Mouse (Mus musculus) CH12.LX (cell line): ENCODE measurements around the gene Slx4ip. TPM values are rescaled to one million over a fixed set of nuclear protein-coding genes. Genes with fewer than 3 reads are reported as not detected.

Experiments
- DNase-seq: peaks from one replicate; pipeline ENCODE4 v3.0.0-alpha.2; 2013; ENCODE audit errors: extremely low read depth
- H3K27ac ChIP-seq: 2 replicates; pipeline ENCODE4 v1.5.1; 2012; ENCODE audit warnings: low read depth, mild to moderate bottlenecking, control low read depth, moderate library complexity; ENCODE audit not compliant: insufficient read depth
- H3K27me3 ChIP-seq: replicated peaks from 2 replicates; pipeline ENCODE3; 2012; ENCODE audit warnings: inconsistent platforms
- H3K36me3 ChIP-seq, 2 experiments: replicated peaks in 1 of 2; 2 replicates each; pipeline versions ENCODE3 to v1.6.1; 2012; ENCODE audit warnings: inconsistent platforms in 1 of 2, low read length in 1 of 2, mild to moderate bottlenecking in 1 of 2, mixed read lengths in 1 of 2, moderate library complexity in 1 of 2; ENCODE audit not compliant: control insufficient read depth in 1 of 2, insufficient read depth in 1 of 2
- H3K4me1 ChIP-seq, 2 experiments: 2 replicates each; pipeline ENCODE4 v1.6.1; 2012; ENCODE audit warnings: inconsistent platforms in 1 of 2, moderate library complexity in 1 of 2; ENCODE audit not compliant: insufficient read depth in 2 of 2, control insufficient read depth in 1 of 2
- H3K4me2 ChIP-seq: 2 replicates; pipeline ENCODE4 v1.6.1; 2012; ENCODE audit warnings: low read depth, mild to moderate bottlenecking, control low read depth; ENCODE audit not compliant: poor library complexity, insufficient read depth, severe bottlenecking
- H3K4me3 ChIP-seq, 3 experiments: fragments of 150-350 bp in 1 of 3; sonication (generic) in 1 of 3; replicated peaks in 1 of 3; 2 replicates each; pipeline versions ENCODE3 to v1.5.1; 2011 to 2012; ENCODE audit warnings: low read depth in 2 of 3, low read length in 2 of 3, mild to moderate bottlenecking in 2 of 3, moderate library complexity in 2 of 3, control low read depth in 1 of 3, improper control_type of control experiment in 1 of 3, inconsistent platforms in 1 of 3, mixed read lengths in 1 of 3; ENCODE audit not compliant: poor library complexity in 1 of 3
- H3K79me2 ChIP-seq: replicated peaks from 2 replicates; pipeline ENCODE4 v1.6.1; 2012; ENCODE audit warnings: mild to moderate bottlenecking, moderate library complexity; ENCODE audit not compliant: control insufficient read depth, poor library complexity, insufficient read depth, severe bottlenecking; ENCODE audit errors: extremely low read depth
- H3K9ac ChIP-seq: 2 replicates; pipeline ENCODE4 v1.6.1; 2012; ENCODE audit warnings: low read depth, mild to moderate bottlenecking, control low read depth, moderate library complexity; ENCODE audit not compliant: insufficient read depth
- H3K9me3 ChIP-seq: replicated peaks from 2 replicates; pipeline ENCODE3; 2012; ENCODE audit warnings: low read length, inconsistent platforms, mixed read lengths
- BHLHE40 ChIP-seq: IDR thresholded peaks from 2 replicates; pipeline ENCODE4 v1.6.1; 2011; ENCODE audit warnings: mild to moderate bottlenecking, low read depth, low read length, improper control_type of control experiment
- CHD1 ChIP-seq: IDR thresholded peaks from 2 replicates; pipeline ENCODE4 v1.6.1; 2012; ENCODE audit warnings: low read depth, low read length, improper control_type of control experiment, inconsistent platforms
- CHD2 ChIP-seq: IDR thresholded peaks from 2 replicates; pipeline ENCODE4 v1.6.1; 2011; ENCODE audit warnings: low read length, improper control_type of control experiment
- E2F4 ChIP-seq: IDR thresholded peaks from 2 replicates; pipeline ENCODE4 v1.6.1; 2011; ENCODE audit warnings: low read depth, low read length, improper control_type of control experiment; ENCODE audit not compliant: insufficient replicate concordance
- ELF1 ChIP-seq: IDR thresholded peaks from 2 replicates; pipeline ENCODE4 v1.6.1; 2014; ENCODE audit warnings: low read depth, mild to moderate bottlenecking, inconsistent platforms, low read length, improper control_type of control experiment
- ETS1 ChIP-seq: conservative IDR thresholded peaks from 2 replicates; pipeline ENCODE4 v1.6.1; 2012; ENCODE audit warnings: low read depth, mild to moderate bottlenecking, inconsistent platforms, low read length, improper control_type of control experiment, moderate library complexity
- IRF4 ChIP-seq: IDR thresholded peaks from 2 replicates; pipeline ENCODE4 v1.6.1; 2014; ENCODE audit warnings: low read depth, mild to moderate bottlenecking, inconsistent platforms, low read length, improper control_type of control experiment
- MAFK ChIP-seq: IDR thresholded peaks from 2 replicates; pipeline ENCODE4 v1.6.1; 2011; ENCODE audit warnings: low read length, improper control_type of control experiment; ENCODE audit not compliant: insufficient replicate concordance
- MAX ChIP-seq: IDR thresholded peaks from 2 replicates; pipeline ENCODE4 v1.6.1; 2011; ENCODE audit warnings: low read length, improper control_type of control experiment
- MXI1 ChIP-seq: IDR thresholded peaks from 2 replicates; pipeline ENCODE4 v1.6.1; 2011; ENCODE audit warnings: mild to moderate bottlenecking, low read depth, low read length, improper control_type of control experiment
- NELFE ChIP-seq: IDR thresholded peaks from 2 replicates; pipeline ENCODE4 v1.6.1; 2011; ENCODE audit warnings: low read depth, low read length, improper control_type of control experiment
- NRF1 ChIP-seq: IDR thresholded peaks from 2 replicates; pipeline ENCODE4 v1.6.1; 2014; ENCODE audit warnings: low read depth, mild to moderate bottlenecking, inconsistent platforms, low read length, improper control_type of control experiment, moderate library complexity
- PAX5 ChIP-seq: IDR thresholded peaks from 2 replicates; pipeline ENCODE4 v1.6.1; 2012; ENCODE audit warnings: low read length, inconsistent platforms, mixed read lengths
- POLR2A ChIP-seq: IDR thresholded peaks from 2 replicates; pipeline ENCODE4 v1.6.1; 2011; ENCODE audit warnings: low read depth, mild to moderate bottlenecking, improper control_type of control experiment, low read length
- POLR2AphosphoS2 ChIP-seq: IDR thresholded peaks from 2 replicates; pipeline ENCODE4 v1.6.1; 2011; ENCODE audit warnings: low read depth, low read length, improper control_type of control experiment
- RAD21 ChIP-seq: IDR thresholded peaks from 2 replicates; pipeline ENCODE4 v1.6.1; 2011; ENCODE audit warnings: low read depth, mild to moderate bottlenecking, low read length, improper control_type of control experiment, moderate library complexity
- SIN3A ChIP-seq: IDR thresholded peaks from 2 replicates; pipeline ENCODE4 v1.6.1; 2012; ENCODE audit warnings: low read length, improper control_type of control experiment, inconsistent platforms
- SMC3 ChIP-seq: IDR thresholded peaks from 2 replicates; pipeline ENCODE4 v1.6.1; 2011; ENCODE audit warnings: low read depth, low read length, improper control_type of control experiment
- TBP ChIP-seq: conservative IDR thresholded peaks from 2 replicates; pipeline ENCODE4 v1.6.1; 2011; ENCODE audit warnings: low read depth, low read length, improper control_type of control experiment
- TCF12 ChIP-seq: IDR thresholded peaks from 2 replicates; pipeline ENCODE4 v1.6.1; 2014; ENCODE audit warnings: low read depth, mild to moderate bottlenecking, inconsistent platforms, low read length, improper control_type of control experiment
- UBTF ChIP-seq: IDR thresholded peaks from 2 replicates; pipeline ENCODE4 v1.6.1; 2012; ENCODE audit warnings: low read depth, mild to moderate bottlenecking, inconsistent platforms, low read length, improper control_type of control experiment, moderate library complexity
- USF1 ChIP-seq: IDR thresholded peaks from 2 replicates; pipeline ENCODE4 v1.6.1; 2014; ENCODE audit warnings: low read depth, mild to moderate bottlenecking, inconsistent platforms, low read length, improper control_type of control experiment
- USF2 ChIP-seq: conservative IDR thresholded peaks from 2 replicates; pipeline ENCODE4 v1.6.1; 2011; ENCODE audit warnings: low read depth, low read length, improper control_type of control experiment
- ZC3H11A ChIP-seq: IDR thresholded peaks from 2 replicates; pipeline ENCODE4 v1.6.1; 2012; ENCODE audit warnings: low read depth, mild to moderate bottlenecking, inconsistent platforms, low read length, improper control_type of control experiment
- ZNF384 ChIP-seq: IDR thresholded peaks from 2 replicates; pipeline ENCODE4 v1.6.1; 2012; ENCODE audit warnings: low read depth, low read length, improper control_type of control experiment, inconsistent platforms
- dilution Hi-C: fragments of 300-500 bp; cut with MboI; formaldehyde crosslinking; loops from 2 replicates; pipeline ENCODE4 v1.14.3; 2020; ENCODE audit warnings: low sequenced_read_pairs; ENCODE audit not compliant: extremely low pct_unique_long_range_greater_than_20kb, extremely low pct_ligation_motif_present
- in situ Hi-C: fragments of 300-500 bp; cut with MboI; formaldehyde crosslinking; loops from 3 replicates; pipeline ENCODE4 v1.14.3; 2019; ENCODE audit warnings: low sequenced_read_pairs, low pct_ligation_motif_present, low pct_unique_long_range_greater_than_20kb, mixed read lengths
- polyA plus RNA-seq: library from polyadenylated mRNA; unstranded; fragments of >175 nt; gene quantifications from 2 replicates; pipeline ENCODE4 v1.2.1, GENCODE M21; 2012; ENCODE audit warnings: low read depth; ENCODE audit not compliant: insufficient read length
- total RNA-seq, 2 experiments: library from RNA; depleted of rRNA; stranded (reverse); fragments of 300-350 nt in 1 of 2; fragments of >200 nt in 1 of 2; gene quantifications; 2 replicates each; pipeline ENCODE4 v1.2.3; 2012 to 2014

Gene Slx4ip
- total and polyA plus RNA-seq, 3 experiments = 4.1 to 6.7 (median 4.7) TPM

GRCm38 (mm10) chr2:136936391-136937288 lies 45.6 kb downstream of the Slx4ip start:
- Histone ChIP-seq H3K27me3 (no peaks in the 10 kb centered on the region), H3K79me2 (no peaks in the 10 kb centered on the region), H3K36me3 (peaks cover 0 to 4% of the 10 kb centered on the region in 2 experiments)
- no peak for DNase-seq
- TF ChIP-seq RAD21 (no peak), BHLHE40 (no peak), USF2 (no peak), E2F4 (no peak), ZC3H11A (no peak), CHD1 (no peak), TCF12 (no peak), UBTF (no peak), SMC3 (no peak), POLR2AphosphoS2 (no peak), NELFE (no peak), CHD2 (no peak), MXI1 (no peak), NRF1 (no peak), SIN3A (no peak), POLR2A (no peak), MAFK (no peak)
- TF ChIP-seq, all 38 proteins: peak for 0
- in situ Hi-C loops (no loop called here), dilution Hi-C loops (no loop called here)
- Histone ChIP-seq H3K27ac (no peak overlapping the region), H3K9me3 (no peaks in the 10 kb centered on the region), H3K4me2 (no peak overlapping the region), H3K9ac (no peak overlapping the region), H3K4me1 (peaks cover 0 to 9% of the 10 kb centered on the region in 2 experiments; a peak in 2 of 4 replicates), H3K4me3 (no peak overlapping the region)

- H3K4me1 ChIP-seq = peaks cover 0 to 9% of the 10 kb centered on the region in 2 experiments; a peak in 2 of 4 replicates
- no peak for DNase-seq
- dilution Hi-C loops = no loop called here
- no peak overlapping the region for H3K9ac ChIP-seq
- H3K79me2 ChIP-seq = no peaks in the 10 kb centered on the region
- no peaks in the 10 kb centered on the region for H3K9me3 ChIP-seq
- peaks cover 0 to 2% of the 10 kb centered on the region in 2 experiments for H3K36me3 ChIP-seq
- no peaks in the 10 kb centered on the region for H3K27me3 ChIP-seq
- H3K27ac ChIP-seq = no peak overlapping the region
- TF ChIP-seq TCF12 (no peak), BHLHE40 (no peak), MAX (no peak), ETS1 (no peak), TBP (no peak), ELF1 (no peak), E2F4 (no peak), ZNF384 (no peak), USF2 (no peak), IRF4 (no peak), USF1 (no peak), PAX5 (no peak), MXI1 (no peak), CHD1 (no peak)
- TF ChIP-seq, all 38 proteins: peak for 0
- Histone ChIP-seq H3K4me2 (no peak overlapping the region), H3K4me3 (no peak overlapping the region)
- in situ Hi-C loops = no loop called here
These were observed 47.2 kb downstream of the Slx4ip start for GRCm38 (mm10) chr2:136938249-136938648.
